Mouse (Mus musculus) thymus, postnatal 0 days (tissue): Measurements from ENCODE around the gene Olfml2b. TPM values are rescaled to one million over a fixed set of nuclear protein-coding genes. Genes with fewer than 3 reads are reported as not detected.
A peak's percentile ranks its signal among the peaks of the same experiment; 100 is the strongest.

Experiments
- DNase-seq: peaks from one replicate; pipeline ENCODE4 v3.0.0-alpha.2; 2015; ENCODE audit warnings: low spot score
- polyA plus RNA-seq: library from polyadenylated mRNA; unstranded; fragments of >200 nt; fragmentation: Nextera tagmentation; extraction: Ambion mirVana; gene quantifications from 2 replicates; pipeline ENCODE4 v1.2.1, GENCODE M21; 2015

Gene Olfml2b
- polyA plus RNA-seq, result 1.7 and 2.7 TPM in 2 replicates

DNA sequence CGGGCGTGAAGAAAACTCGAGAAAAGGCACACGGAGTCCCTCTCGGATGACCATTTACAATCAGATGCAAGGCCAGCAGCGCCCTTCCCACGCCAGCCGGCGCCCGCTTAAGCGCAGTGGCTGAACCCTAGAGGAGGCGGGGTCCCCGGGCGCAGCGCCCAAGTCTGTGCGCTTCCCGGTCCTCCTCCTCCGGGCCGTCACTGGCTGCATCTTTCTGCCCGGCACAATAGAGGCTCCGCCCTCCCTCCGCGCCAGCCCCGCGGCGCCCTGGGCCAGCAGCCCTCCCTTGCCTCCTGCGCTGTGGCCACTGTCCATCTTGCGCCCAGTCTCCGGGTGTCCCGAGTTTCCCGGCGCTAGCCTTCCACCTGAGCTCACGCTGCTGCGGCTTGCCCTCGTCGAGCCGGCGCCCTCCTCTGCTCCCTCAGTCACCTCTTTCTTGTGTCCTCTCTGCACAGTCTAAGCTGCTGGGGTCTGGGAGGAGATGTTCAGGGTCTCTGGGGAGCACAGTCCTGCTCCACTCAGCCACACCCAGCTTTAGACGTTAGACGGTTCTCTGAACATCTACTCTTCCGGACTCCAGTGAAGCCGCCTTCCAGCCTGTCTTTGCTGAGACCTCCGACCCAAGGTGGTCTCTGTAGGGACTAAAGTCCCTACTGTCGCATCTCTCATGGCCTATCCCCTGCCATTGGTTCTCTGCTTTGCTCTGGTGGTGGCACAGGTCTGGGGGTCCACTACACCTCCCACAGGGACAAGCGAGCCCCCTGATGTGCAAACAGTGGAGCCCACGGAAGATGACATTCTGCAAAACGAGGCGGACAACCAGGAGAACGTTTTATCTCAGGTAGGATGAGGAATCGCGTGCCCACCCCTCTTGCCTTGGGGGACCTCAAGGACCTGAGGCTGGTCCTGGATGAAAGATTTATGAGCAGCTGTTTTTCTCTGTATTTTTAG lies at the start of gene Olfml2b:
Olfml2b (plus strand) TSS at position 278 of the 951 bp plus-strand sequence.
- peak; percentile 19 for DNase-seq

DNA sequence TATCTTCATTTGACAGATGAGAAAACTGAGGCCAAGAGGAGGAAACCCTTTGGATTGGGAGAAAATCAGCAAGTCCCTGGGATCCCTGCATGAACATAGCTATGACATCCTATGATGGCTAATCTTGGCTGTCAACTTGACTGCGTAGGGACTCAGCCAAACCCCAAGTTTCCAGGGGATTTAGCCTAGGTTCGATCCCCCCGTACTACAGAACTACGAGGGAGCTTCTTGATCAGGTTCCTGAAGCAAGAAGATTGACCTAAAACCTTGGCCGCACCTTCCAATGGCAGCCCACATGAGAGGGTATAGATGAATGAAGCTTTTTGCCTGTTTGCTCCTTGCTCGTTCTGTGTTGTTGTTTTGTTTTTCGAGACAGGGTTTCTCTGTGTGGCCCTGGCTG lies 49.8 kb upstream of the Olfml2b start:
- no peak for DNase-seq

DNA sequence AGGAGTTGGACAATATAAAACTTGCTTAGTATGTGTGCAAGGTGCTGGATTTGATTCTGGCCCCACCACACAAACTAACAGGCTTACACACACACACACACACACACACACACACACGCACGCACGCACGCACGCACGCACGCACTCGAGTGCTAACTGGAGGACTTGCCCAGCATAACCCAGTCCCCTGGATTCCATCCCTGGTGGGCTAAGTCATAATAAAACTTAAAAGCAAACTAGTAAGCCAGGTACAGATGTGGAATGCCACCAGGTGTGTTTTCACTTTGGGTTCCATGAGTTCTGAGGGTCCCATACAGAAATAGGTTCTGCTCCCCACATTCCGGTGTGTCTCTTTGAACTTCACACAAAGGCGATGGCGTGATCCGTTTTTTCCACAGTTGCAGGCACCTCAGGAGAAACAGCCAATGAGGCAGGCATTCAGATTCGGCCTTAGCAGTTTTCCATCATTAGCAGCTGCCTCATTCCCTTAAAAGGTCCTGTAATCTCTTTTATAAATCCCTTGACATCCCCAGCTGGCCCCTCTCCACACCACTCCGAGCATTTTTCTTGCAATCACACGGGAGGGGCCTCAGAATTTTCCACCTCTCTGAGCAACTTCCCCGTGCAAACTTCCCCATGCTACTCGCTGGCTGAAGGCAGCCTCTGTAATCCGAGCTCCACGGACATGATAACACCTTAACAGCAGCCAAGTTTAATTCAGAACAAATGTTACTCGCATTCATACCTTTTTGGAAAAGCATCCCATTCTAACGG lies 38.9 kb upstream of the Olfml2b start:
- DNase-seq, result no peak

DNA sequence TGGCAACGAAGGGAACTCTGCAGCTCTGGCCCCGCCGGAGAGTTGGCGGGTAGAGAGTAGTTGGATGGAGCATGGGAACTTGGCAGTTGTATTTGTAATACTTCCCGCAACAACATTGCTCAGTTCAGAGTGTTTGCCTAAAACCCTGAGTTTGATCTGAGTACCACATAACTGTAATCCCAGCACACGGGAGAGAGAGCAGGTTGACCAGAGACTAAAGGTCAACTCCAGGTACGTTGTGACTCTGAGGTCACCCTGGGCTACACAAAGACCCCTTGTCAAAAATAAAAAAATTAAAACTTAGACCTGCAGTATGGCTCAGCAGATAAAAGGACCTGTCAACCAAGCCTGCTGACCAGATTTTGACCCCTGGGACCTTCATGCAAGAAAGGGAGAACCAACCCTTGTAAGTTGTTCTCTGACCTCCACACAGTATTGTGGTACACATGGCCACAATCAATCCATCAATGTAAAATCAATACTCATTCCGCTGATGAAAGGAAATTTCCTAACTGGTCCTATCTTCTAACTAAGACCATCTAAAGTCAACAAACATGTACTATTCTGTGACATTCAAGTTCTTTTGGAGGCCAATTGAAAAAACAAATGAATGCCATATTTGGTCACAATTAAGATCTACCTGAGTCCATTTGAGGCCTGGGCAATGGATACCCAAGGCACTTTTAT lies 37.0 kb upstream of the Olfml2b start:
- no peak for DNase-seq

DNA sequence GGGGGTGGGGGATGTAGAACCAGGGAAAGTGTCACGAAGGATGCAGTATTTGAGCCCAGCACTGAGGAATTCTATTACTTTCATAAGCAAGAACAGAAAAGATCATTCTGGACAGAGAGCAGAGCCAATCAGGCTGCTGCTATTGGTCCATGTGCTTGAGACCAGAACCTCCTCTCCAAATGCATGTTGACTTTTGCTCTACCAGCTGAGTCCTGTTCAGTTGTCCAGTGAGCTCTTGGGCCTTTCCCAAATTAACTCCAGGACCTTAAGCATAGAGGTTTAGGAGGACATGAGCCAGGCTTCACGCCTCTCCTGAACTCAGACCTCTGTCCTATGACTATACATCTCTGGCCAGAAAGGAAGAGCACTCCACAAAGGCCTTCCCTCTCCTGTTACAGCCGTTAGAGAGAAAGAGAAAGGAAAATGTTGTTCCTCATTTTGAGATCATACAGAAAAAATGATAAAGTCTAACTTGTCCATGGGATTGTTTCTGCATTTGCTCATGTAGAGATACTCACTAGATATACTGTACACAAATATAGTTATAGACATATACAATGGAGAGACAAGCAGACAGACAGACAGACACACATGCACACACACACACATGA lies 35.8 kb upstream of the Olfml2b start:
- DNase-seq, result no peak

DNA sequence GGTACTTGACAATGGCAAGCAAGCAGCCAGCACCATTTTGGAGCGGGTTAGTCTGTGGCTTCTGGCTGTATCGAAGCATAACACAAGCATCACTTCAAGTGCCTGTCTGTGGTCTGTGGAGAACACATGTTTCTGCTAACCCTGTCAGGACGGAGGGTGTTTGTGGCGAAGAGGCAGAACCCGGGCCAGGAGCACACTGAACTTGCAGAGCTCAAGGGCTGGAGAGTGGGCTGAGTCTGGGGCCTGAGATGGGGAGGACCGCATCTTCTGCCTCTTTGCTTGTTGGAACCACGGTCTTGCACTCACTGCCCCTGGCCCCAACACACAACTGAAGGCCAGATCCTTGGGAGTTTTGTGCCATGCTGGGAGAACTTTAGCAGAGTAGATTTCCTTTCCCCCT lies 34.5 kb upstream of the Olfml2b start:
- DNase-seq, result no peak

DNA sequence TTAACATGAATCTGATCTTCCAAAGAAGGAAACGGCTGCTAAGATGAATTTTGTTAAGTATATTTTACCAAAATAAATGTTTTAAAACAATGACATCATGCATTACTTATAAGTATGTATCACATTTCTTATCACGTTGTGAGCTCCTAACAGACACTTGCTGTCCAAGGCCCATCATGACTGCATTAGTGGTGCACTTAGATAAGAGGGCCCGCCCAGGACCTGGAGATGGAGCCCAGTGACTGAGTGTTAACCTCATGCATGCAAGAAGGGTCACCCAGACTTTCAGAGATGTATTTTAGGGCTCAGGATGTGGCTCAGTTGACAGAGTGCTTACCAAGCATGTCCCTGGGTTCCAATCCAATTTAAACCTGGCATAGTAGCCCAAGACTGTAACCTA lies 34.0 kb upstream of the Olfml2b start:
- no peak for DNase-seq

DNA sequence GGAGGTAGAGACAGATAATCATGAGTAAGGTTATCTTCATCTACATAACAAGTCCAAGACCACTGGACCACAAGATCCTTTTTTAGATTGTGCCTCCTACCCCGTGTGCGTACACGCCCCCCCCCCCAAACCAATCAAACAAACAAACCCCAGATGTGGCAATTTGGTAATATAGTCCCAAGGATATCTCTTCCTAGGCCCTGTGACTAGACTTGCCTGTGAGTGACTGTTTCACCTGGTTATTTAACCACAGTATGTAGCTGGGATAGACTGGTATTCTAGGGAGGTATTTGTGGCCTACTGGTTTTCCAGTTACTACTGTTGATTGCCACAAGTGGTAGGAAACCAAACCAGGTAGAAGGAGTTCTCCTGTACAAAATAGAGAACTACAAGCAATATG lies 33.6 kb upstream of the Olfml2b start:
- DNase-seq, result no peak

DNA sequence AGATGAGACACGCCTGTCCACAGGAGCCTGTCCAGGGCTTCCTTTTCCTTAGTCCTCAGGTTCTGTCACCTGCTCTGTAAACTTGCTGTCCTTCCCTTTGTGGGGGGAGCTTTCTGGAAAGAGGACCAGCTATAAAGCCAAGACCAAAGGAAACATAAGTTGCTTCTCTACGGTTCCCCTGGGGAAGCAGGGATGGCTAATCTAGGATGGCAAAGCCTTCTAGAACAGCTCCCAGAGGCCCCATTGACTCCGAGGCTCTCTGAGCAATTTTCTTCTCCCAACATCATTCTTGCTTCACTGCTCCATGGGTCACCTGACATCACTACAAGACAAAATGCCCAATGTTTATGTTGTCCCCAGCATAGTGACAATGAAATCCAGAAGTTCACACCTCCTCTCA lies 32.7 kb upstream of the Olfml2b start:
- no peak for DNase-seq

DNA sequence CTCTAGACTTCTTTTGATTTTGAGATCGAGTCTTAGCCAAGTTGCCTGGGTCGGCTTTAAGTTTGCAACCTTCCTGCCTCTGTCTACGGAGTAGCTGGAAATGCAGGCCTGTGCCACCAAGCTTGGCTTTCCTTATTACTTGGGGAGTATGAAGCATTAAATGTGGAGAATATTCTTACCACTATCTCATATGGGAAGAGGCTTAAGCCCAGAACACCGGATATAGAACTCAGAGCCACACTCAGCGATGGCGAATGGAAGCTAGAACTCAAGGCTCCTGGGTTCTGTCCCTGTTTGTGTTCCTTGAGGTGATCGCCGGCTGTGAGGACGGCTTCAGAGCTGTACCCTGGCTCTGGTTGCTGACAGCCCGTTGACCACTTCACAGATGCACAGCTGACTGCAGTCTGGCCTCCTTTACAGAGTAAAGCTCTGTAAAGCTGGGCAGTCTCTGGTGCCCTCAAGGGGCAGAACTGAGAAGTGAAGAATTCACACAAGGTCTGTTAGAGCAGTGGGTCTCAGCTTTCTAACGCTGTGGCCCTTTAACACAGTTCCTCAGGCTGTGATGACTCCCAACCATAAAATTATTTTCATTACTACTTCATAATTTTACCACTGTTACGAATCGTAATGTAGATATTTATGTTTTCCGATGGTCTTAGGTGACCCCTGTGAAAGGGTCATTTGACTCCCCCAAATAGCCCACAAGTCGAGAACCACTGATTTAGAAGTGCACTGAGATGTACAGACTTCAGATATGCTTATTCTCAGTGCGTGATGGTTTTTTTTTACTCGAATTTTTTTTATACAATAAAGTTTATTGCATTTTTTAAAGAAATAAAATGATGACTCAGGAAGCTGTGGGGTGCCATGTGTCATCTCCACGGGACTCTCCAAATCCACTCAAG lies 31.1 kb upstream of the Olfml2b start:
- DNase-seq, result peak; percentile 13

DNA sequence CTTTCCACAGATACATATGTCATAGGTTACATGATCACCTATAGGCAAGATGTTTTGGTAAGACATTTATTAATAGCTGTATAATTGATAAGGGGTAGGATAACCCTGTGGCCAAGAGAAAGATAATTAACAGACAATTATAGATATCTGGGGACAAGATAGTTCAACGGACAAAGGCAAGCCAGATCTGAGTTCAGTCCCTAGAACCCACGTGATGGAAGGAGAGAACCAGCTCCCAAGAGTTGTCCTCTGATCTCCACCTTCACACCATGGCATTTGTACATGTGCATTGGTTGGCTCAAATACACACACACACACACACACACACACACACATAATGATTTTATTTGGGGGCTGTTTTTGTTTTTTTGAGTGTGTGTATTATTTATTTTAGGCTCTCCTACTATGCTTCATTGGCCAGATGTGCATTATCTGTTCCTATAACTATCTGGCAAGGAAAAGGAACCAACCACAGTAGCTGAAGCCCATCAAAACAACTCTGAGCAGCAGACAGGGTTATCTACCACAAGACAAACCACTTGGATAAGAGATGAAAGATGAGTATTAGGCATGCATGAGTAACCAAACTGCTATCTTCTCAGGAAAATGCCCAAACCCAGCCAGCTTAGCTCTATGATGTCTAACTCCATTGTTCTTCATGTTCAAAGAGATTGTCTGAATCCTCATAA lies 24.5 kb upstream of the Olfml2b start:
- DNase-seq, result no peak

DNA sequence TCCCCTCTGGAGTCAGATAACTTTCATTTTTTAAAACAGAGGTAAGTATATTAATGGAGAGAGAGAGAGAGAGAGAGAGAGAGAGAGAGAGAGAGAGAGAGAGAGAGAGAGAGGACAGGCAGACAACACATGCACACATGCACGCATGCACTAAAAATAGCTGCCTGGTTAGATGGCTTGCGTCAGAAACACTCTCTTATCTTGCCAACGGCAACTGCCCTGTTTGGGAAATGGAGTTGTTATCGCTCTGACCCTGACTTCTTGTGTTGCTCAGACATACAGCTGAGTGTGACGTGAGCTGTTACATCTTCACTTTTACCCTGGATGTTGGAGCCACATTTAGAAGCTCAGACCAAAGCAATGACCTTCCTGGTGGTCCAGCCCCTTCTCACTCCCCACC lies 21.4 kb upstream of the Olfml2b start:
- DNase-seq, result peak; percentile 9

DNA sequence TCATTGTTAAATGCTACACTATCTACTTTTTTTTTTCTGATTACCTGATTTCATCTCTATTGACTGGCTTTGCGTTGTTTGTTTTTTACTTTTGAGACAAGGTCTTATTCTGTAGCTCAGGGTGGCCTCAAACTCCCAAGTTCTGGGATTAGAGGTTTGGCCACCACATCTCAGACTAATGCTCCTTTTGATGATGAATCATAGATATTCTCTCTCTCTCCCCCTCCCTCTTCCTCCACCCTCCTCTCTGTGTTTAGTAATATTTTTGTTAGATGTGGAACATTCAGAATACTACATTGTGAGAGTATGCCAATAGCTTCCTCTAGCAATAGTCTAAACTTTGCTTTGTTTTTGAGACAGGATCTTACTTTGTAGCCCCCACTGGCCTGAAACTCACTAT lies 20.9 kb upstream of the Olfml2b start:
- DNase-seq, result no peak

DNA sequence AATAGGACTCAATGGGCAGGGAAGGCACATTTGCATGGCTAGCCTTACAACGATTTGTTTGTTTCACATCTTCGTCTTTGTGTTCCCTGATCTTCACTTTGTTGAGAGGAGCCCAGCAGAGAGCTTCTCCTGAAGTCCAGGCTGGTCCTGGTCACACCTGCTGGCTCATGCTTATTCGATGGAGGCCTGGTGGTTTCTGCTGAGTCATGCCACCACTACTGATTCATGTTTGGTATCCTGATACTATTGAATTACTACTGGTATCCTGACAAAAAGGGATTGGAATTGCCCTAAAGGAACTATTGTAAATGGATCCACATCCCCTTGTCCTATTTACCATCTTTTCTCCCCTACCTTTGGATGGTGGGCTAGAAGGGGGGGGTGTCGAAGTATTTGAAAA lies 13.8 kb upstream of the Olfml2b start:
- DNase-seq, result no peak

DNA sequence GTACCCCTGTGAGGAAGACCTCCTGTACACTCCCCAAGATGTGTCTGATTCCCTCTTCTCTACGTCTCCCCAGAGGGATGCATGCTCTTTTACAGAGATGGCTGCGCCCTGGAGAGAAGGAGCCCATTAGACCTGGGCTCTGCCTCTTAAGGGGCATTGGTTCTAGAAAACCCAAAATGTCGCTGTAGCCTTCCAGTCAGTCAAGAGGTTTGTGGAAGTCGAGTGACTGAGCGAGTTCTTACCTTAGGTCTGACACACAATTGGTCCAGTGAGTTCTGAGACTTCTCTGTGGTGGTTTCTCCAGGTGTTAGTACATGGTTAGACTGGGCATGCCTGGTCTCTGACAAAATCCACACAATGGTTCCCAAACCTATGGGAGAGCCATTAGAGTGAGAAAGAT lies 12.8 kb upstream of the Olfml2b start:
- no peak for DNase-seq

DNA sequence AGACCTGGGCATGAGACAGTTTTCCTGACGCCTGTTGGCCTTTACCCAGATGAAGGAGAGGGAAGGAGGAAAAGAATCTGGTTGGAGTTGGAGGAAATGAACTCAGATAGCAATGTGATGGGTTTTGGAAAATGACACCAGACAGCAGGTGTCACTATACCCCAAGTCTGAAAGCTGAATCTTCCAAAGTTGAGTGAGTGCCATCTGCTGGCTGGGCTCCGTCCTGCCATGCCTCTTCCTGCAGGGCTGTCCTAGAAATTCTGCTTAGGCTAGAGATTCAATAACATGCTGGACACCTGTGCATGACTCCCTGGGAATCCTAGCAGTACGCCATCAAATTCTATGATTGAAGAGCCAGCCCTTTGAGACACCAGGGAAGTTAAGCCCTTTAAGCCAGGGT lies 11.9 kb upstream of the Olfml2b start:
- peak; percentile 71 for DNase-seq

DNA sequence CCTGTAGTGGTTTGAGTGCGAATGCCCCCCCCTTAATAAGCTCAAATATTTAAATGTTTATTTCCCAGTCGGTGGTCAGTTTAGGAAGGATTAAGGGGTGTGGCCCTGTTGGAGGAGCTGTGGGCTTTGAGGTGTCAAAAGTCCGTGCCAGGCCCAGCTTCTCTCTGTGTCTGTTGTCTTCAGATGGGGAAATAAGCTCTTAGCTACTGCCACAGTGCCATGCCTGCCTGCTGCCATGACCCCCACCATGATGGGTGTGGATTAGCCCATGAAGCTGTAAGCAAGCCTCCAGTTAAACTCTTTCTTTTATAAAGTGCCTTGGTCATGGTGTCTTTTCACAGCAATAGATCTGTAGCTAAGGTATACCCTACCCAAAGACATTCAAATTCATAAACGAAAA lies 11.5 kb upstream of the Olfml2b start:
- DNase-seq, result no peak

DNA sequence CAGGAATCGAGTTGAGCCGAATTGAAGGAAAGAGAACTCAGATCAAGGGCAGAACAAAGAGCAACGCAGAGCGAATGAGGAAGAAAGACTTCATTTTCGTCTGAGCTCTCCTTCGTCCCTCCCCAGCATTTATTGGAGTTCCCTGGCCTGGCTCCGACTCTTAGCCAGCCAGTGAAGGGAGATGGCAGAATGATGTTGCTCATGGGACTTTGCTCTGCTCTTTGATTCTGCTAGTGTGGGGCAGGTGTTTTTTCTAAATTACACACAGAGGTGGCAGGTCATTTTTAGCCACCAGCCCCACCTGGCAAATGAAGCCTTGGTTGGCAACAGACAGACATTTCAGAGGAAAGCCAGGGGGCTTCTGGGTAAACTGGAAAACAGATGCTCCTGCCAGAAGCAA lies 5.4 kb upstream of the Olfml2b start:
- no peak for DNase-seq

DNA sequence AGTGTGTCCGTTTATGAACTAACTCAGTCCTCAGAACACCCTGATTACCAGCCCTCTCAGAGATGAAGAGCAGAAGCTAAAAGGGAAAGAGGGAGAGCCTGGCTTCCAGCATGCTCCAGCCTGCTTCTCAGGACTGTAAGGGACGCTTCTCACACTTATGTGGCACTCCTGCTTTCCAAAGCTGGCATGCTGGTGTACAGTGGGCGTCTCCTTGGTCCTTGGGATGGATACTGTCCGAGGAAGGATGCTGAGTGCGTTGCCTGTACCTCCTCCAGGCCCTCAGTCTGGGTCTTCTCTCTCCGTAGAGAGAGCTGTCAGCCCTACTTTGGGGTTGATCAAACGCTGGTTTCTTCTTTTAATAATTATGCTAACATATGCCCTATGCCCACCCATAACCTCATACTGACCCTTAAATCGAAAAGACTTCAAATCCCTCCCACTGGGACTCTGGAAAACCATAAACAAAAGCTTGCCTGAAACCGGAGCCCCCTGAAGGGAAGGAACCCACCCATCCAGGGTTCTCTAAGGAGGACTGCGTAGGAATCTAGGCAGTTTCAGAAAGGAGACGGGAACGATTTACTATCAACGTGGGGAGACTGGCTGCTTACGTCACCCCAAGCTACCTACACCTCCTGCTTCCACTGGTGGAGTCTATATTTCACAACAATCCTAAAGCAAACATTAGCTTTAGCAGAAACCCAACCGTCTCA lies 1.7 kb downstream of the Olfml2b start:
- DNase-seq, result no peak
